In the genomic region with DNA sequence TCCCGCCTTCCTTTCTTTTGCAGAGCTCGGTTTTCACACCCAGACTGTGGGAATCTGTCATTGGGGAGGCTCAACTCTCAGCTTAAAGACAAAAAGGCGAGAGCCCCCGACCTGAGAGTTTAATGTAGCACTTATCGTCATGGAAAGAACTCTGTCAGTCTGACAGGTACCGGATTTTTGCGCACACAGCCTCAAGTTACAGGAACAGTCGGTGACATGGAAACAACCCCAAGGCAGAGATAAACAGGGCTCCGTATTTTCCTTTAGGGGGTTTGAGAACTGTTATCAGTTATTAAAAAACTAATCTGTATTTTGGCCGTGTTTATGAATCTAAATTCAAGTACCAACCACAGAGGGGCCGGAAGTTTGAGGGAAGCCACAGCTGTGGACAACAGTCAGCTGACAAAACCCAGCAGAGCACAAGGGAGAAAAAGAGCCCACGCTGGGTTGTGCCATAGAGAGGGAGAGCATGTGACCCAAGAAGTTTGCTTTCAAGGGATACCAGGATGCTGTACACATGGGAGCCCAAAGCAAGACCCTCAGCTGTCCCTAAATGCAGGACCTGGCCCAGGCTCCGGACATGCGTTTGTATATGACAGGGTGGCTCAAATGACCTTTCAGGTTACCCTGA, we compare ENCODE assay signal across 8 mouse cellular contexts. TPM values are rescaled to one million over a fixed set of nuclear protein-coding genes. Genes with fewer than 3 reads are reported as not detected.
DNase-seq lines count a peak whose midpoint lies in the region; ATAC-seq and TF ChIP-seq lines count a peak whose summit lies in the region.

No protein-coding gene starts in this region.

- peak overlapping the region; percentile 87 for H3K27ac ChIP-seq in forebrain, embryonic 10.5 days
- peak overlapping the region; percentile 87 for H3K27ac ChIP-seq in intestine, postnatal 0 days (ENCODE audit: low read depth, low read length)

- peaks cover 6% of the 10 kb centered on the region for H3K27me3 ChIP-seq in forebrain, embryonic 10.5 days (ENCODE audit: poor library complexity, severe bottlenecking)
- H3K27me3 ChIP-seq in intestine, postnatal 0 days (replicated peaks; ENCODE audit: control insufficient read depth, insufficient read depth, low read length), result no peaks in the 10 kb centered on the region

- ATAC-seq in intestine, postnatal 0 days, result 0 out of 2 replicates have a peak, but pooled peaks have one; percentile 2
- peak; percentile 31 for ATAC-seq in megakaryocyte, adult 5-6 weeks (ENCODE audit: poor library complexity, severe bottlenecking)

- peak overlapping the region; percentile 79 for H3K4me2 ChIP-seq in intestine, postnatal 0 days (replicated peaks; ENCODE audit: low read depth)

- no peaks in the 10 kb centered on the region for H3K9me3 ChIP-seq in forebrain, embryonic 10.5 days
- H3K9me3 ChIP-seq in intestine, postnatal 0 days (ENCODE audit: control insufficient read depth), result no peaks in the 10 kb centered on the region

- H3K9ac ChIP-seq in intestine, postnatal 0 days (ENCODE audit: low read depth, low read length), result peak overlapping the region; percentile 42; the same call in 1 of the 2 replicates

- DNase-seq in spleen, postnatal 36 days (ENCODE audit: low spot score in 2 of 2), result peak; percentile 33 to 34
- DNase-seq in spleen, adult 12 weeks (ENCODE audit: low spot score), result no peak
- DNase-seq in forebrain, embryonic 10.5 days (ENCODE audit: extremely low spot score, low spot score), result no peak
- DNase-seq in ovary, postnatal 14 days (ENCODE audit: low spot score), result no peak
- DNase-seq in layer of hippocampus, adult 18-20 months (ENCODE audit: low spot score in 2 of 2), result no peak
- no peak for DNase-seq in right cerebral cortex, adult 18-20 months

- WGBS in forebrain, embryonic 10.5 days, result 36% methylated on average over 14 of the region's 14 CpGs
- WGBS in intestine, postnatal 0 days, result 19% methylated on average over 14 of the region's 14 CpGs

- TF ChIP-seq CTCF in intestine, postnatal 0 days (IDR thresholded peaks at IDR 0.05; ENCODE audit: low read depth), result no peak

- peak overlapping the region; percentile 60 for H3K4me3 ChIP-seq in forebrain, embryonic 10.5 days
- peak overlapping the region; percentile 43 for H3K4me3 ChIP-seq in intestine, postnatal 0 days (ENCODE audit: low read depth, low read length)

- peaks cover 35% of the 10 kb centered on the region for H3K4me1 ChIP-seq in forebrain, embryonic 10.5 days
- H3K4me1 ChIP-seq in intestine, postnatal 0 days (replicated peaks; ENCODE audit: control insufficient read depth, insufficient read depth, low read length), result 0 out of 2 replicates have a peak, but pooled peaks cover 5% of the 10 kb centered on the region

- H3K36me3 ChIP-seq in forebrain, embryonic 10.5 days (replicated peaks), result no peaks in the 10 kb centered on the region
- no peaks in the 10 kb centered on the region for H3K36me3 ChIP-seq in intestine, postnatal 0 days (ENCODE audit: control insufficient read depth, insufficient read depth)

RNA-seq across cellular contexts. Expression of gene Gstm1, which starts 0.5 kb away (rescaled TPM):
- 30.4 and 33.4 TPM in 2 replicates for polyA plus RNA-seq in forebrain, embryonic 10.5 days (2016; fragmentation: Nextera tagmentation; extraction: Ambion mirVana)
- polyA plus RNA-seq in intestine, postnatal 0 days (2015; fragmentation: Nextera tagmentation; extraction: Ambion mirVana), result 92.7 and 96.3 TPM in 2 replicates
- total RNA-seq in megakaryocyte, adult 5-6 weeks (2015), result 320 and 346 TPM in 2 replicates
- total RNA-seq in megakaryocyte, adult 5-6 weeks (2017), result 156 and 179 TPM in 2 replicates
- total RNA-seq in layer of hippocampus, adult 18-20 months (2021), result 100 to 1,000 TPM; 379 to 410 TPM

RNA-seq across cellular contexts. Expression of gene Gstm4, which starts 26.4 kb away (rescaled TPM):
- 14.2 and 15.0 TPM in 2 replicates for polyA plus RNA-seq in forebrain, embryonic 10.5 days (2016; fragmentation: Nextera tagmentation; extraction: Ambion mirVana)
- 28.4 and 30.5 TPM in 2 replicates for polyA plus RNA-seq in intestine, postnatal 0 days (2015; fragmentation: Nextera tagmentation; extraction: Ambion mirVana)
- total RNA-seq in megakaryocyte, adult 5-6 weeks (2015), result 8.0 and 10.1 TPM in 2 replicates
- total RNA-seq in megakaryocyte, adult 5-6 weeks (2017), result 6.5 and 12.1 TPM in 2 replicates
- total RNA-seq in layer of hippocampus, adult 18-20 months (2021), result 10 to 100 TPM; 12.3 to 13.2 TPM

RNA-seq across cellular contexts. Expression of gene Gstm2, which starts 32.1 kb away (rescaled TPM):
- polyA plus RNA-seq in forebrain, embryonic 10.5 days (2016; fragmentation: Nextera tagmentation; extraction: Ambion mirVana), result 10.1 and 10.2 TPM in 2 replicates
- polyA plus RNA-seq in intestine, postnatal 0 days (2015; fragmentation: Nextera tagmentation; extraction: Ambion mirVana), result 94.6 and 108 TPM in 2 replicates
- 0.62 TPM in 1 of 2 replicates, not detected in the other for total RNA-seq in megakaryocyte, adult 5-6 weeks (2015)
- total RNA-seq in megakaryocyte, adult 5-6 weeks (2017), result 0.44 TPM in 1 of 2 replicates, not detected in the other
- 1 to 10 TPM; 2.8 to 3.4 TPM for total RNA-seq in layer of hippocampus, adult 18-20 months (2021)

RNA-seq across cellular contexts. Expression of gene Gstm3, which starts 49.2 kb away (rescaled TPM):
- polyA plus RNA-seq in forebrain, embryonic 10.5 days (2016; fragmentation: Nextera tagmentation; extraction: Ambion mirVana), result not detected in 2 replicates
- 53.9 and 60.7 TPM in 2 replicates for polyA plus RNA-seq in intestine, postnatal 0 days (2015; fragmentation: Nextera tagmentation; extraction: Ambion mirVana)
- total RNA-seq in megakaryocyte, adult 5-6 weeks (2015), result not detected in 2 replicates
- total RNA-seq in megakaryocyte, adult 5-6 weeks (2017), result not detected in 2 replicates
- not detected for total RNA-seq in layer of hippocampus, adult 18-20 months (2021)

Comparison
In these comparisons a context has a peak if more than half of its experiments do, and no peak if none do; other contexts are left out.
1. DNase-seq: peak in spleen, postnatal 36 days (2 of 2); none in spleen, adult 12 weeks (single experiment), forebrain, embryonic 10.5 days (single experiment), ovary, postnatal 14 days (single experiment), layer of hippocampus, adult 18-20 months (0 of 2) and right cerebral cortex, adult 18-20 months (single experiment).